Mouse (Mus musculus) hematopoietic stem cell, adult 5-6 weeks (primary cell): ENCODE measurements around the gene Ephb6. TPM values are rescaled to one million over a fixed set of nuclear protein-coding genes. Genes with fewer than 3 reads are reported as not detected.
"Not testable (repeated sequence)": the region's sequence is repeated elsewhere in the genome, so short reads cannot be mapped to it uniquely, and the experiment has no call there.

Source experiments
- ATAC-seq, 2 experiments: fragments of 125-278 bp in 1 of 2; replicated peaks in 1 of 2; 2 replicates each; pipeline ENCODE4 v1.8.0; 2016 to 2017; ENCODE audit warnings: inconsistent platforms in 2 of 2, mild to moderate bottlenecking in 2 of 2, moderate number of reproducible peaks in 2 of 2, low read depth in 1 of 2, moderate TSS enrichment in 1 of 2; ENCODE audit not compliant: low FRiP score in 2 of 2, poor library complexity in 2 of 2, severe bottlenecking in 2 of 2, insufficient read depth in 1 of 2, low TSS enrichment in 1 of 2
- total RNA-seq: library from RNA; stranded (forward); fragments of 172-1452, 232-1000 nt; gene quantifications from 2 replicates; pipeline ENCODE4 v1.2.3, GENCODE M21; 2017

Ephb6 gene
- 10.7 and 17.9 TPM in 2 replicates for total RNA-seq

DNA sequence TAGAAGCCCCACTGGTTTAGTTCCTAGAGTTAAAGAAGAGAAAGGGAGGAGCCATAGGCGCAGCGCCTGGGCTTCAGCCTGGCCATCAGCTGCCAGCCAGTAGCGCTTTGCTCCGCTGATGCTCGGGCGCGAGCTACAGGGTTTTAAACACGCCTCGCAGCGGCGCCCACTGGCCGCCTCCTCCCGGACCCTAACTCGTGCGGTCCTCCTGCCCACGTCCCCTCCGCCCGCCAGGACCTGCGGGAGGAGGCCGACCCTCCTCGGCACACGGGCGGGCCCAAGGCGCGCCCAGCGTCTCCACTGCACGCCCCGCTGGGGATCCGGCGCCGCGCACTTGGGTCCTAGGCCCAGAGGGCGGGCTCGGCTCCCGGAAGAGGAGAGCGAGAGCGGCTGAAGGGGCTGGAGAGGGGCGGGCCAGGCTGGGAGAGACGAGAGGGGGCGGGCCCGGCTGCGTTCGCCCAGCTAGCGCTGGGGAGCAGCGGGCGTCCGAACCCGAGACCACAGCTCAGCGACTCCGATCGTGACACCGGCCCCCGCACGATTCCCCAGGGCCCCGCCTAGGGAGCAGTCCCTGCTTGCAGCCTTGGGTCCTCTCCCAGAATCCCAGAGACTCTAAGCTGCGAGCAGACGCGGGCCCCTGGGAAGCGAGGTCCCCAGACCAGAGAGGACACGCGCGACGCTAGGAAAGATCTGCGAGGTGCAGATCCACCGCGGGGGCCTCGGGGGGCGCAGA lies at the start of gene Ephb6:
Gene Ephb6 (plus strand): TSS at position 422 of the 733 bp plus-strand sequence.
- ATAC-seq = peak; percentile 87 to 88

DNA sequence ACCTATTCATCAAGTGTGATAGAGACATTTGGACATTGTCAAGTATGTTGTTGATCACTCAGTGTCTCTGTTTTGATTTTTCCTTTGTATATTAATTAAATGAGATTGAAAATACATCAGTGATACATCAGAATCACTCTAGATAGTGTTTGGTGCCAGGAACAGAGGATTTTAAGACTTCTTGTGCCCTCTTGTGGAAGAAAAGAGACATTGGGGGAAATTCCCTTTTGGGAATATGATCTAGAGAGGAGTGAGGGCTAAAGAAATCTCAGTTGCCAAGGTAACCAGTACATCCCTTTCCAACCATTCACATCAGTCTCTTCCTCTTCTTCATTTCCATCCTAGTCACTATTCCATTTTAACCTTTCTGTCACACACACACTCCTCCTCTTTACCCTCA lies 48.9 kb upstream of the Ephb6 start:
- ATAC-seq = no peak

DNA sequence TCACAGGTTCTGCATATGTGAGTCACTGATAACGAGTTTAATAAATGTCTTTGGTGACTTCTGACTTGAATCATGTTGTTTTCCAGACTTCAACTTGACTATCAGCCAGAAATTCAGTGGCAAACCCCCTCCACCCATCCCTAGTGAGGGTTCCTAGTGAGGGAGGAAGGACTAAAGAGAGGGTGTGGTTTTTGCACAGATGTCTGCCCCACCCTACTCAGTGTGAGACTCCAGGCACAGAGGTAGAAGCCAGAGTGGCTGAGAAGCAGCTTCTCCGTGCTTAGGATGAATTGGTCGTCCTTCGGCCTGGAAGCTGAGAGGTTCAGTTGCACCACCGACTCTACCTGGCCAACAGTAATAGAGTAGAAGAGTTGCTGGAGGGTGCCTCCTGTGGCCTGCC lies 47.8 kb upstream of the Ephb6 start:
- ATAC-seq = no peak

DNA sequence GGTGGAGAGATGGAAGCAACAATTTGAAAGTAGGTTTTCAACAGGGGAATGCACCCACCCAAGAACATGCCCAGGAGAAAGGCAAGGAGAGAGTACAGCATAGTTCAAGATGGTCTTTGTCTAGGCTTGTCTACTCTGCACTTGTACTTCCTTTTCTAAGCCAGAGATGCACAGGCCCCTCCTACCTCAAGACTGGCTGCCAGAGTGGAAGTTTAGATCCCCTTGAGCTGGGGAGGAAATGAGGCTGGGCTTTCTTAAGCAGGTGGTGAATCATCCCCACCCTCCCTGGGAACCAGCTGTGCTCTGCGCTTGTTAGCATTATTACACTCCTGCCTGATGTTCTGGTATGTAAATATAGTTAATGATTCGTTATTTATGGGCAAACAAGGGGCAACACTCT lies 47.0 kb upstream of the Ephb6 start:
- peak; percentile 41 to 54 for ATAC-seq

DNA sequence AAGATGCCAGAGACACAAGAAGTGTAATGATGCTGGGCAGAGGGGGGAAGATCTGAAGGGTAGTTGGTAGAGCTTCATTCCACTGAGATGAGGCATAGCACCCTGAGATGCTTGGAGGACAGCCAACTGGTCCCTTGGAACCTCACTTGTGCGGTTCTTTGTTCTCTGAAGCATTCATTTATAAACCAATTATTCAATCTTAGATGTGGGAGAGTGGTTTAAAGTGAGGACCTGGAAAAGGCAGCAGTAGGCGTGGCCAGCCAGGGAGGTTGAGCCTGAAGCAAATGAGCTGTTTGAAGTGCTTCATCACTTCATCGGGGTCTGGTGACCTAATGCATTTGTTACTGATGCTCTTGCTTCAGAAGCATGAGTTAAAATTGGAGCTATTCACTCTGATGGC lies 46.0 kb upstream of the Ephb6 start:
- no peak for ATAC-seq

DNA sequence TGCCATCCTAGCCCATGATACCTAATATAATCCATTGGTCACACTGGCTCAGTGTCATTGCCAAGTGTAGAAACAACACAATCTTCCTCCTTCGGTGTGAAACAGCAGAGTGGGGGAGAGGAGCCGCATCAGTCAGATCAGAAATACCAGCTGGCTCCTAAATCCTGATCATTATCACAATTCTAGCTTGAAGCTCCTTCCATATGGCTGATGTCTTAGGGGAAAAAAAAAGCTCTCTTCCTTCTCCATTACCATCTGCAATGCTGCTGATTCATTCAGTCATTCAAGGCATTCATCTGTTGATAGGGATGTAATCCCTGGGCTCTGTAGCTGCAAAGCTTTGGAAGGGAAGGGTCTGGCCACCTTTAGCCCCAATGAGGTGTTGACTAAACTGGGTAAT lies 45.0 kb upstream of the Ephb6 start:
- no peak for ATAC-seq

DNA sequence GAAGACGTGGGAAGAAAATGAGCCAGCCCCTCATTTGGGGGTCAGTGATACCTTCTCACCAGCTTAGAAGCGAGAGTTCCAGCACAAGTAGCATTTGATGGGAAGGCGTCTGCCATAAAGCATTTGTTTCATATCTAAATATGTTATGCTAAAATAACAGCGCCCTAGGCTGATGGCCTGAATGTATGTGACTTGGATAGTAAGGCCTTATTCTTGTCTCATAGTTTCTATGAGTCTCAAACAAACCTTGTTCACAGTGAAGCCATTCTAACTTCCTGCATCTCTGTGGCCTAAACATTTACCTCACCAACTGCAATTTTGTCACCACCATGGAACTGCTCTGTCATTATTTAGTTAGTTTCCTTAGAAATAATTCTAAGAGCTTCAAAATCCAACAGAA lies 42.7 kb upstream of the Ephb6 start:
- ATAC-seq = no peak

DNA sequence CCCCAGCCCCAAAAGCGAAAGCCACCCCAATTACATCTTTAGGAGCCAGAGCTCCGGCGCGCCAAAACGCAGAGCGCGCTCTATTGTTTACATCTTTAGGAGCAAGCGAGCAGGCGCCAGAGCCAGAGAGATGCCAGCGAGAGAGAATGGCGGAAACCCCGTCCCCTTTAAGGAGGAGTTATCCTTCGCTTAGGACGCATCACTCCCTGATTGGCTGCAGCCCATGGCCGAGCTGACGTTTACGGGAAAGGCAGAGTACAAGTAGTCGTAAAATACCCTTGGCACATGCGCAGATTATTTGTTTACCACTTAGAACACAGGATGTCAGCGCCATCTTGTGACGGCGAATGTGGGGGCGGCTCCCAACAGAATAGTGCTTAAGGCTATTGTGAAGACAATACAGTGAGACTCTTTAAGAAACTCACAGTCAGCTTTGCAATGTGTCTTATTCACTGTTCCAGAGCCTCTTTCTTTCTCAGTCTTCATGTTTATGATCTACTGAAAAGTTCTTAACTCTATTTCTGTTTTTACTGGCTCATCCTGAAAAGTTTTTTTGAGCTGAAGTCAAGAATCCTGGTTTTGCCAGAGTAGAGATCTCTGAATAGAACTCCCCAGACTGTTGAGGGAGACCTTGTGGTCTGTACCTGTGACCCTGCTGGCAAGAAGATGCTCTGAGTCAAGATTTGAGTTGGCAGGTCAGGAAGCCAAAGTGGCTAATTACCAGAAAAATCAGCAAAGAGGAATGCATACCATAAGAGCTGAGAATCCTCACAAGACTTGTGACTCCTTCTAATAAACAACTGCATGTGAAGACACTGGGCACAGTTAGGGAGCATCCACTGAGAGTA lies 42.0 kb upstream of the Ephb6 start:
- ATAC-seq = not testable (repeated sequence)

DNA sequence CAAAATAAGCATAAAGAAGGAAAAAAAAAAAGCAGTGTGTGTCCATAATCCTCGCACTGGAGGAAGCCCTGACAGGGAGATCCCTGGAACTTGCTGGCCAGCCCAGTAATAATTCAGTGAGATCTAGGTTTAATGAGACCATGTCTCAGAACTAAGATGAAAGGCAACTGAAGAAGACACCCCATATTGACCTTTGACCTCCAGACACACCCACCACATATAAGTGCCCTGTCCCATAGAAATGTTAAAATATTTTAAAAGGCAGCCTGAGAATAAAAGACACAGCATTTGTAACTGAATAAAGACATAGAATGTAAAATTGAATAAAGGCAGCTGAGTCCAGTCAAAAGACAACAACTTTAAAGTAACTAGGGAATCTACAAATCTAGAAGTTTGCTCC lies 40.0 kb upstream of the Ephb6 start:
- no peak for ATAC-seq

DNA sequence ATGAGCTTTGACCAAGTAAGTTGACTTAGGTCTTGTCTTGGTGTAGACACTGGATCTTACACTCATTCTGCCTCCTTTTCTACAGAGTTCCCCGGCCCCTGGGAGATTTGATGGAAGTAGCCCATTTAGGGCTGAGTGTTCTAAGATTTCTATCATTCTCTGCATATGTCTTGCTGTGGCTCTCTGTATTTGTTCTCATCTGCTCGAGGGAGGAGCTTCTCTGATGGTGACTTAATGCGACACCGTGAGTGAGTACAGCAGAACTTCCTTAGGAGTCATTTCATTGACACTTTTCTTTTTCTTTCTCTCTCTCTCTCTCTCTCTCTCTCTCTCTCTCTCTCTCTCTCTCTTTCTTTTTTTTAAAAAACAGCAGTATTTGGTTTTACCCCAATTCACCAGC lies 38.3 kb upstream of the Ephb6 start:
- ATAC-seq = no peak

DNA sequence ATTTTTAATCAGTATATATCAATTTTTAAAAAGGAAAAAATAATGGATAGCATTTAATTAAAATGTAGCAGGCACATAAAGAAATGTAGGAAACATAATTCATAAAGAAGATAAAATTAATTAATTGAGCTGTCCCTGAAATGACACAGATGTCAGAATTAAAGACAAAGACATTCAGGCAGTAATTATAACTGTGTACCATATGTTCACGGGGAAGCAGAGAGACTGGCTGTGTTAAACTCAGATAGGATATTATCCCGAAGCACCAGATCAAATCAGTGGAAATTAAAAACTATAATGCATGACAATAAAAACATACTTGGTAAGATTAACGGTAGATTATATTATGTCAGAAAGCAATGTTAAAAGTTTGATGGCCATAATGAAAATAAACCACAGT lies 36.2 kb upstream of the Ephb6 start:
- ATAC-seq = no peak

DNA sequence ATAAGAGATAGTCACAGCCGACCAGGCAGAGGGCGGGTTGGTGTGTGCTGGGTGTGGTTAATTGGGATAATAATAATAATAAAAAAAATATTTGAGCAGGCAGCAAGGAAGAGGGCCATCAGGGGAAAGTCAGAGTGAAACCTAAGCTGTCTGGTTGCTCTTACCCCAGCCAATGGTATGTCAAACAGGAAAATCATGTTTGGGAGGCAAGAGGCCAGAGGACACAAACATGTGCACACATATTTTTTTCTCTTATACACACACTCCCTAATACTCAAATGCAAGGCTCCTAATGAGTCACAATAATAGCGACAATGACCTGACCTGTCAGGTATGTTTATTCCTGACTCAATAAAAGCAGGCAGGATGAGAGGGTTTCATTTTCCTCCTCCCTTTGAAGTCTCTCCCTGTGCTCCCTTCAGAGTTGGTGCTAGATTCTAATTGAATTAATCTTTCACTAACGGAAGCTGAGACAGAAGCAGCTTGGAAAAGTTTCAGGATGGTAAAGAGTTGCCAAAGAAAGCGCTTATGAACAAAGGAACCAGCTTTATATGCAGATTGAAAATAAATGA lies 28.7 kb upstream of the Ephb6 start:
- no peak for ATAC-seq

DNA sequence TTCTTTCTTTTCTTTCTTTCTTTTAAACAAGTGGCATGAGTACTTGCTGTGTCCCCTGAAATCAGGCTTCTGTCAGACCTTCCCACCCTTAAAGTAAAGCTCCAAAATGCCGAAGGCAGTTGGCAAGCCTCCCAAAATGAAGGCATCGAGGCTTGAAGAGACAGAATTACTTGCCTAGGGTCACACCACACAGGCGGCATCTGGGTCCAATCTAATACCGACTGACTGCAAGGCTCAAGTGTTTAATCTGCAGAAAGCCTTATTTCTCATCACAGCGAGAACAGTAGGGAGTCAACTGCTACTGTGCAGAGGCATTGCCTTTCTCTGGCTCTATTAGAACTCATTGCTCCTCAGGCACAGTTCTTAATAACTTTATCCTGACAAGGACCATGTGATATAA lies 28.0 kb upstream of the Ephb6 start:
- ATAC-seq = no peak

DNA sequence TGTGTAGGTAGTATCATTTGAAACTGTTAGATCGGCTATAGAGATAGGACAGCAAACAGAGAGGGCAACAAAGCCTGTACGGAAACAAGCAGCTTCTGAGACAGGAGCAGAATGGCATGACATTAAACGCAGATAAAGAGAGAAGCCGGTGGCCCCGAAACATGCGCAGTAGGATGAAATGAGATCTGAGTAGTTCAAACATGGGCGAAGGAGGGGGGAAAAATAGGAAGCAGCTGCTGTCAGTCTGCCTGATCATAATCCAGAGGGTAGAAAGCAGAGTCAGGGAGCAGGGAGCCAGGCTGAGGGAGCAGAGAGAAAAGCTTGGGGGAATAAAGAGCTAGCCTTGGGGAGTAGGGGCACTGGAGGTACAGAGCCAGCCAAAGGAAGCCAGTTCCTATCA lies 24.0 kb upstream of the Ephb6 start:
- ATAC-seq = no peak

DNA sequence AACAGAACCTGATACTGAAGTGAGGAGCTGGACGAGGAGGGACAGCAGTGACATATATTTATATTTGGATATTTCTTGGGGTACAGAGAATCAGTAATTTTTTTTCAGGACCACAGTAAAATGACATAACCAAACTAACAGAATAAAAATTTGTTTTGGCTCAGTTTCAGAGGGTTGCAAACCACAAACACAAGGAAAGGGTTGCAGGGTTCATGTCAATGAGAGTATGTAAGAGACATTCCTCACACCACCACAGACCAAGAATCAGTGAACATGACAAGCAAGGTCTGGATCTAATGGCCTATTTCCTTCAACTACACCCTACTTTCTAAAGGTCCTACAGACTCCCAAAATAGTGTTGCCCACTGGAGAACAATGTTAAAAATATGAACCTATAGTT lies 23.1 kb upstream of the Ephb6 start:
- ATAC-seq = no peak

DNA sequence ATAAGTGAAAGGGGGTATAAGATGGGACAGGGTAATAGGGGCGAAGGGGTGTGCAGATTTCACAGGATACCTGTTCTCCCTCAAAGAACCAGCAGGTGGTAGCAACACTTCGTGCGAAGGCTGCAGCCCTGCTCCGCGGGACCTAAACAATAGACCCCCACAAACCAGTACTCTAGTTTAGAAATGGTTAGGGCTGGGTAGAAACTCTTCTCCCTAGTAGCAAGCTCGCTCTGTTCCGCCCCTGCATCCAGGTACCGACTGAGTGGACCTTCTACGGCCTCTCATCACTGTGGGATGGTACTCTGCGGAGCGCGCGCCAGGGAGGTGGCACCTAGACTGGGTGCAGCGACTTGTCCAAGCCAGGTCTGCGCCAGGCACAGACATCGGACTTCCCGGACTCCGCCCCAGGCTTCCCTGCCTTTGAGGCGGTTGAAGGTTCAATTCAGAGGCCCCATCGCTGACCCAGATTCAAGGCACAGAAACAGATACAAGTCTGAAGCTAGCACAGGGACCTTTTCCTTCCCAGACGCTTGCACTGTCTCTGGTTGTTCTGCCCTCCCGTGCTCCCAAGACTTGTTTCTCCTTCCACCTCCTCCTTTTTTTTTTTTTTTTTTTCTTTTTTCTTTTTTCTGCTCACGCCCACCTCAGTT lies 756 bp upstream of the Ephb6 start:
- peak; percentile 74 to 79 for ATAC-seq

DNA sequence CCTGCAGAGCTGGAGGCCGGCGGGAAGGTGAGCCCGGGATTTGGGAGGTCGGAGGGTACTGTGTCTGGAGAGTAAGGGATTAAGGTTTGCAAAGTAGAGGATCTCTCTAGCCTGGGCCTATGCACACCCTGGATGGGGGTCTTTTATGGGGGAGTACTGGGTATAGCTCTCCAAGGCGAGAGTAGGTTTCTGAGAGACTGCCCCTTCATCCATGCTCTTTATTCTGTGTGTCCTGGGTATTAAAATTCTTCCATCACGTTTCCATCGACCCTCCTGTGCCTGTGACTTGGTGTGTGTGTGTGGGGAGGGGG lies 467 bp downstream of the Ephb6 start:
- ATAC-seq = no peak

DNA sequence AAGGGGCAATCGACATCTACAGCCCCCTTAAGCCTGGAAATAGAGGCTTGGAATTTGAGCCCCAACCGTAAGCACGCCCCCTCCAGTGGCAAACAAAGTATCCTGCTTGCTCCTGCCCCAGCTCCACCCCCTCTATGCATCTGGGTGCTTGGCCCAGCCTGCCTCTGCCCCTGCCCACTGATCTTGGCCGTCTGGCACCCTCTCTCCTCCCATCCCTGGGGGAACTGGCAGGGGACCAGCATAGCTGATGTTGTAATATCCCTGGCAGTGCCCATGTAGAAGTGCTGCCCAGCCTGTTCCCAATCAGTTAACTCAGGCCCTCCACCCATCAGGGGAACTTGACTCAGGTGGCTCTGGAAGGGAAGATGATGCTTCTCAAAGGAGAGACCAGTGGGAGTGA lies 932 bp downstream of the Ephb6 start:
- ATAC-seq = peak; percentile 23 to 33; a peak in 2 of 4 replicates
